Mouse (Mus musculus): ENCODE data around the gene Kmt2a.
A peak's percentile ranks its signal among the peaks of the same experiment; 100 is the strongest.

Gene Kmt2a

GRCm38 (mm10) chr9:44881221-44881871 is at the start of gene Kmt2a:
Kmt2a (minus strand) TSS chr9:44881296.
- peak; percentile 98 for DNase-seq

DNA sequence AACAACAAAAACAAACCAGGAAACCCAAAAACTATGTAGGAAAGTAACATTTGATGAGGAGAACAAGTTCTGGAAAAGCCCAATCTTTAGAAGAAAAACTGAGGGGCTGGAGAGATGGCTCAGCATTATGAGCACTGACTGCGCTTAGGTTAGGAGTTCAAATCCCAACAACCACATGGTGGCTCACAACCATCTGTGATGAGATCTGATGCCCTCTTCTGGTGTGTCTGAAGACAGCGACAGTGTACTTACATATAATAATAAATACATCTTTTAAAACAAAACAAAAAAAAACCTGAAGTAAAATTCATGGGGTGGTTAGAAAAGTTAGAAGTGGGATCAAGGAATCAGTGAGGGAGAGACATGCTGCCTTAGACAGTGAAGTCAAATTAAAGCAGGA is 40.4 kb upstream of the Kmt2a start:
- no peak for DNase-seq

- peak; percentile 40 for DNase-seq
Observed at GRCm38 (mm10) chr9:44921123-44921468, 40.0 kb upstream of the Kmt2a start.

DNA sequence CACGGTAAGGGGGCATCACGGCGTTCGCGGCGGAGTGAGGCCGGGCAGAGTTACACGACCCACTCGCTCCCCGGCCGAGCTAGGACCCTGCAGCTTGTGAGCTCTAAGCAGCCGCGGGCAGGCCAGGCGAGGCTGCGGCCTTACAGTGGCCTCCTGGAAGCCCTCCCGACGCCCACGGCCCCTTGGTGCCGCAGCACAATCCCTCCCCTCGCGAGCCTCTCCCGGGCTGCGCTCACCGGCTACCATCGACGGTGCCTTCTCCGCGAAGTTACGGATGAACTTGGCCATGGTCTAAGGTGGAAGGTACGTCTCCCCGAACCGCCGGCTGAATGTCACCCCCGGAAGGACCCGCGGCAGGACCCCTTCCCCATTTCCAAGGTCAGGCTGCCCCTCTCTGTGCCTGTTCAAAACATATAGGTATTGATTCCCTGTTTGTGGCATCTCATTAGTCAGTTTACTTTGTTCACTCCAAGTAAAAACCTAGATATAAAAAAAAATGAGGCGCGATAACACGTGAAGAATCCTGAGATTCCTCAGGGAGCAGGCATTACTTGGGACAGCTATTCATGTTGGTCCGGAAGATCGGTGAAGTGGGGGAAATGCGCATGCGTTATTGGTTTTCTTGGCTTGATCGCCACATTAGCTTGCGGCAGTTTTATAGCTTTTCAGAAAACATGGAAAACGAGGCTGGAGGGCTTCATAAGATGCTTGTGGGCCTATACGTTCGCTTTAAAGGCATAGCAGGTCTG is 39.5 kb upstream of the Kmt2a start, which contains the start of gene Atp5l:
TSS of gene Atp5l (minus strand) at position 369 of the 749 bp plus-strand sequence.
- DNase-seq: peak; percentile 87

DNA sequence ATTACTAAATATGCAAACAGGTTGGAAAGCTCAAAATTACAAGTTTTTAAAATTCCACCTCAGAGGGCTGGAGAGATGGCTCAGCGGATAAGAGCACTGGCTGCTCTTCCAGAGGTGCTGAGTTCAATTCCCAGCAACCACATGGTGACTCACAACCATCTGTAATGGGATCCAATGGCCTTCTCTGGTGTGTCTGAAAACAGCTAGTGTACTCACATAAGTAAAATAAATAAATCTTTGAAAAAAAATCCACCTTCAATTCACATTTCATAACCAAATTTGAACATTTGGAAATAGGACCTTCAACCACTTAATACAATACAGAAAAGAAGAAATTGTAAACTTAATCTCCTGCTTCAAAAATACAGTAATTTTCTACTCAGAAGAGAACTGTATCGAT is 38.5 kb upstream of the Kmt2a start:
- DNase-seq: no peak

DNA sequence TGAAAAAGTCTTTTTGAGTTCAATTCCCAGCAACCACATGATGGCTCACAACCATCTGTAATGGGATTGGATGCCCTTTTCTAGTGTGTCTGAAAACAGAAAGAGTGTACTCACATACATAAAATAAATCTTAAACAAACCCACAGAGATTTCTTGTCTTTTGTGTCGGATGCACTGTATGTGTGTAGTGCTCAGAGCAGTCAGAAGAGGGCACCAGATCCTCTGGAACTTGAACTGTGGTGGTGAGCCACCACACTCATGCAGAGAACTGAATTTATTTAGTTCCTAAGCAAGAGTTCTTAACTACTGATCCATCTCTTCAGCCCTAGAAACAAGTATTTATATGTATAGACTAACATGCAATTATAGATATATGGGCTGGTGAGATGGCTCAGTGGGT is 35.1 kb upstream of the Kmt2a start:
- DNase-seq: peak; percentile 29

GRCm38 (mm10) chr9:44914706-44915105 is 33.6 kb upstream of the Kmt2a start:
- DNase-seq: no peak

- DNase-seq: no peak
Observed at GRCm38 (mm10) chr9:44911365-44911764, 30.3 kb upstream of the Kmt2a start.

DNA sequence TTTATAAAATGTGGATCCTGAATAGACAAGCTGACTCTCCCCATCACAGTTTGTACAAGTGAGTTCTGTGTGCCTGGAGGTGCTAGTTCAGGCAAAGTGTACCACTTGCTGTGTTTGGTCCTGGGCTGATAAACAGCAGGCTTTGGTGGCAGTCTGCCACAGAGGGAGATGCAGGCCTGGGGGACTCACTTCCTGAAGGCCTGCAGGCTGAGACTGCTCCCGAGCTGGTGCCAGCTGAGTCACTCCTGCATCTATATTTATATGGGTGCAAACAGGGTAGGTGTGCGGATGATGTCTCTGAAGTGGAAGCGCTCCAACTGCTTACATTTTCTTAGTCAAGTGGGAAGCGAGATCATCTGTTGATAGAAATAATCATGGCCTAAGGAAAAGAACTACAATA is 24.5 kb upstream of the Kmt2a start:
- no peak for DNase-seq

DNA sequence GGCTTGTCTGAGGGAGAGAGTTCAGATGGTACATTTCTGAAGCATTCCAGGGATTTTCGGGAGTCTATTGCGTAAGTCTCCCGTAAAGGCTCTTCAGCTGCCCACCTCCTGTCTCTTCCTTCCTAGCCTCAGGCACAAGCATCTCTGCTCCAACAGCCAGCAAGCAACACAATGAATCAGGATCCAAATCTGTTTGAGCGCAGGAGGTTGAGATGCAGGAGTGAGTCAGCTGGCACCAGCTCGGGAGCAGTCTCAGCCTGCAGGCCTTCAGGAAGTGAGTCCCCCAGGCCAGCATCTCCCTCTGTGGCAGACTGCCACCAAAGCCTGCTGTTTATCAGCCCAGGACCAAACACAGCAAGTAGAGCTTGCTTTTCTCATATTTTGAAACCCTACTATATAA is 23.9 kb upstream of the Kmt2a start:
- DNase-seq: no peak

- DNase-seq: no peak
Observed at GRCm38 (mm10) chr9:44903856-44904255, 22.8 kb upstream of the Kmt2a start.

DNA sequence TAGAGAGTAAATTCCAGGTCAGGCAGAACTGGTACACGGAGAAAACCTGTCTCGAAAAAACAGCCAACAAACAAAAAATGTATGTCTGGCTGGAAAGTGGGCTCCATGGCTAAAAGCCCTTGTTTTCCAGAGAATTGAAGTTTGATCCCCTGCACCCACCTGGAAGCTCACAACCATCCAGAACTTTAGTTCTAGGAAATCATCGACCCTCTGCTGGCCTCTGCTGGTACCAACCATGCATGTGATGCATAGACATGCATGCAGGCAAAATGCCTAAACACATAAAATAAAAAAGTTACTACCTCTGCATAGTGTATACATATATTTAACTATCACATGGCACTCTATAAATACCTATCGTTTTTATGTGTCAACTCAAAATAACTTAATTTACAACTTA is 19.3 kb upstream of the Kmt2a start:
- no peak for DNase-seq

GRCm38 (mm10) chr9:44899716-44900115 is 18.6 kb upstream of the Kmt2a start:
- no peak for DNase-seq

GRCm38 (mm10) chr9:44897024-44897423 is 15.9 kb upstream of the Kmt2a start:
- DNase-seq: no peak

DNA sequence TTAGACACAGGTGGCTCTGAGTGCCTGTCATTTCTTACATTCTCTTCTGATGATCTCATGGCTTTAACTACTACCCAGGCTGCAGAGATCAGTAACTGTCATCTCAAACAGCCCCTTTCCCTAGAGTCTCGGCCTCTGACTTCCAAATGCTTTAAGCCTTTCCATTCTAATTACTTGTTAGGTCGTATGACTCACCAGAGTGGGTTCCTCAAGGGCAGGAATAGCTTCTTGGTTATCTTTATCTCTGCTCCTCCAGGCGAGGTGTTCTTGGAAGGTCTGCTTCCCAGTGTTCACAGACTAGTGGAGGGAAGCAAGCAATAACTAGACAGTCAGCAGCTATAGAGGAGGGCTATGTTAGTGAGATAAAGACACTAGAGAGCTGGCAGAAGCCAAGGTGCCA is 11.6 kb upstream of the Kmt2a start:
- DNase-seq: no peak

DNA sequence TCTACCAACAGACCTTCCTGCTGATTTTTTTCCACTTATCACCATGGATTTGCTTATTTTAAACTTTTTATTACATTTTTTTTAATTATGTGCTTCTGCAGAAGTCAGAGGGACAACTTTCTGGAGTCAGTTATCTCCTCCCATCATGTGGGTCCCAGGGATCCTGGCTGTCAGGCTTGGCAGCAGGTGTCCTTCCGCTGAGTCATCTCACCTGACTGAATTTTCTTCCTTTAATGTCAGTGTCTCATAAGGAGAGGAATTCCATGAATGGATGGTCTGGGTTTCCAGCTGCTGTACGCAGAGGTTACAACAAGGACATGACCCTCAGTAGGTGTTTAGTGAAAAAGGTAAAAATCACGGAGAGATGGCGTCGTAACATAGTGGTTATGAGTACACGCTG is 10.1 kb upstream of the Kmt2a start:
- DNase-seq: no peak

DNA sequence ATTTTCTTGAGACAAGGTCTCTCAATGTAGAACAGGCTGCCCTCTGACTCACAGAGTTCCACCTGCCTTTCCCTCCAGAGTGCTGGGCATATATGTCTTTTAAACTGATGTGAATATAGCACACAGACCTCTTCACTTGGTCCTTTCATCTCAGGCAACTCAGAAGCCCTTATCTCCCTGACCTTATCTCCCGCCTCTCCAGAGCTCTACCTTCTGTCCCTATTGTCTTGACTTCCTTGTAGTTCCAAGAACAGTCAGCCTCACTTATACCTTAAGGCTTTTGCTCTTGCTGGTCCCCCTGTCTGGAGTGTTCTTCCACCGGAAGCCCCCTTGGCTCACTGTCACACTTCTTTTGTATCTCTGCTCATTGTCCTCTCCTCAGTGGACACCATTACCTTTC is 9.0 kb upstream of the Kmt2a start:
- no peak for DNase-seq

- no peak for DNase-seq
Observed at GRCm38 (mm10) chr9:44888114-44888624, 7.1 kb upstream of the Kmt2a start.

DNA sequence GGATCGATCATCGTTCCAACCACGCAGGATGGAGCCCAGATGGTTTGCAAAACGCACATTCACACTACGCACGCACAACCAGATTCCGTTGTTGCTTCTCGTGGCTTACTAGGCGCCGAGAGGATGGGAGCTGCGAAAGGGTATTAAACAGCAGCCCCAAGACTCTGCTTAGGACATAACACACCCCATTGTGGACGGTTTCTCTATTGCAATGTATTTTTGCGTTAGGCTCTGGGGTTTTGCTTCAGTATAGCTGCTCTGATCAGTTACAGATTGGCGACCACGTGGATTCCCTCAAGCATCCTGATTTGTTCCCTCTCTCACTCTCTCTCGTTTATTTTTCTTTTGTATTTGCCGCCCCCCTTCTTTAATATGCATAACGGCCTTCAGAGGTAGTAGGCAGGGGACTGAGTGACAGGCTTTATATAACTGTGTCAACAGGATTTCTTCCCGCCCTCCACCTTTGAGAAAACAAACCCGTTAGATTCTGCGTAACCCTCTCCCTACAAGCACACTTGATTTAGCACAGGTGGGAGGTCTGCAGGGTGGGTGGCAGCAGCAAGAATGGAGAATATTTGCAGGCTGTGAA is 2.0 kb upstream of the Kmt2a start:
- no peak for DNase-seq

DNA sequence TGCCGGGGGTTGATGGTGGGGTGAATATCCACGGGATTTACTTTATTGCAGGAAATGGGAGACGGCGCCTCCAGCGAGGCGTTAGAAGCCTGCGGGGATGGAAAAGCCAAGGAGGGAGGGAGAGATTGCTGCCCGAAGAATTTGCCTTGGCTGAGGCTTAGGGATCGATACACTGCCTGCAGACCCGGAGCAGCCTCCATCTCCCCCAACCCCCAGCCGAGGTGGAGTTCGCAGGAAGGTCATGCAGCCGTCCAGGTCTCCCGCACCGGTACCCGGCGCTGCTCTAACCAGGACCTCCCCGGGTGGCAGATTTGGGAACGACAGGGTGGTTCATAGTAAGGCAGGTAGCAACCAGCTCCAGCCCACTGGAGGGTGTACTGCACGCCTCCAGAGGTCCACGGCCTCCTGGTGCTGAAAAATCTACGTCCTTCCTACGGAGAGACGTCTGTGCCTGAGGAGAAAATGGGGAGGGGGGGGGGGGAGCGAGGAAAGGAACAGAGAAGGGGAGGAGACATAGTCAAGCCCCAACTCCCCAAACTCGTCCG is 1.4 kb upstream of the Kmt2a start:
- DNase-seq: peak; percentile 43

DNA sequence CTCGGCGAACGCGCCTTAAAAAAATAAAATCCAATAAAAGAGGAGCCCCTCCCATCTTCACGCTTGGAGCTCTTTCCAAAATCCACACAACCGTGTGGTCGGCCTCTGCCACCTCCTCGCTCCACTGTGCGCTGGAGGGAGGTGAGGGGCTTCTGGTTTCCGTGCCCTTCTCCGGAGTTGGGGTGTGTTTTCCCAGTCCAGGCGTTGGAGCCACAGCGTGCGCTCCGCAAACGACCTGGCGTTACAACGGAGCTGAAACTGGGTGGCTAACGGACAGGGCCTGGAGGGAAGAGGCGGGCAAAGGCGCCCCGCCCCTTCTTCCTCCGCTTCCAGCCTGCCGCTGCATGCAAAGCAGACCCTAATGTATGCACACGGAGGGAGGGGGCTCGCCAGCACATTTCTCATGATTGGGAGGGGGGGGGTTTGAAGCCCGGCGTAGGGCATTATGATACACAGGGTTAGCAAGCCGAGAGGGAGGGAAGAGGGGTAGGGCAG is 892 bp upstream of the Kmt2a start:
- DNase-seq: peak; percentile 84

DNA sequence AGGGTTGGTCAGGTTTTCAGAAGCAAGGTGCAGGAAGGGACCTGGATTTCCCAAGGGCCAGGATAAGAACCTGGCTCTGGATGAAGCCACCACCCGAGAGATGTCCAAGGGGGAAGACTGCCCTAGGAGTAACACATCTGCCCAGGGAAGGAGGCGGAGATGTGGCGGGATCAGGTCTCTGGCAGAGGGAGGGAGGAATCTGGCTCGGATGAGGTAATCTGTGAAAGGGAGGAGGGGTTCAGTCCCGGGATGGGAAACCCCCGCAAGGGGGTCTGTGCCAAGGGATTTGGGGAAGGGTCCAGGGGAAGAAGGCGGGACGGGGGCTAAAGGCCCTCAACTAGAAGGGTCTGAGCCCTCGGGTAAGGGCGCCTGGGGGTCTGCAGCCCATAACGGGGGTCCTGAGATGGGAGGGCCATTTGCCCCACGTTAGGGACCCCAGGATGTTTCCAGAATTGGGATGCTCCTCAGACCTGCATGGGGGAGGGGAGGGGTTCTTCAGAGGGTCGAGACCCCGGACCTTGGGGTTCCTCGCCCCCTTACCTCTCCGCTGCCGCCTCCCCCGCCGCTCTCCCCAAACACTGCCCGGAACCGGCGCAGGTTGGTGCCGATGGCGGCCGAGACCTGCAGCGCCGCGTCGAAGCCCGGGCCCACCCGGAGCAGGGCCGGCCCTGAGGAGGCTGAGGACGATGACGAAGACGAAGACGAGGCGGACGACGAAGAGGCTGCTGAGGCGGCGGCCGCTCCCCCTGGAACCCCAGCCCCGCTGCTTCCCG is 601 bp downstream of the Kmt2a start:
- peak; percentile 44 for DNase-seq
